Mouse (Mus musculus) lung, adult 10 weeks (tissue): ENCODE results near the gene Ear2. TPM values are rescaled to one million over a fixed set of nuclear protein-coding genes. Genes with fewer than 3 reads are reported as not detected.

ENCODE experiments used
- polyA plus RNA-seq: library from polyadenylated mRNA; stranded (reverse); fragments of 350-450 nt; fragmentation: Illumina TruSeq; extraction: RNeasy Lipid Tissue Mini Kit (QIAGEN cat#74804); gene quantifications from one replicate; pipeline ENCODE4 v1.2.3, GENCODE M21; 2014; ENCODE audit warnings: low read depth, low replicate concordance; ENCODE audit not compliant: insufficient read depth

Gene Ear2
- 329 TPM for polyA plus RNA-seq

GRCm38 (mm10) chr14:44102354-44102753 lies at the start of gene Ear2:
TSS of gene Ear2 (plus strand) at chr14:44102654.

GRCm38 (mm10) chr14:44123551-44123950 lies 21.1 kb downstream of the Ear2 start, which contains the start of gene Gm3327:
TSS of gene Gm3327 (plus strand) at chr14:44123851.

Other genes with a start within 250 kb of the Ear2 start
- gene Ear1, start 227.1 kb upstream of the Ear2 start, polyA plus RNA-seq: 87.0 TPM
- gene Ear10, start 179.1 kb upstream of the Ear2 start, polyA plus RNA-seq: not detected
- 1.2 TPM for gene Gm8113, start 177.3 kb upstream of the Ear2 start, polyA plus RNA-seq
- not detected for gene Ang5, start 145.6 kb upstream of the Ear2 start, polyA plus RNA-seq
- not detected for gene Ang6, start 100.4 kb upstream of the Ear2 start, polyA plus RNA-seq
- gene Gm3327, start 21.2 kb downstream of the Ear2 start, polyA plus RNA-seq: not detected
- gene Gm8212, start 95.0 kb downstream of the Ear2 start, polyA plus RNA-seq: not detected
- gene 4930503E14Rik, start 110.6 kb downstream of the Ear2 start, polyA plus RNA-seq: not detected
- not detected for gene Gm8220, start 182.9 kb downstream of the Ear2 start, polyA plus RNA-seq
- 0.34 TPM for gene Gm5930, start 235.9 kb downstream of the Ear2 start, polyA plus RNA-seq